Mouse (Mus musculus): Measurements from ENCODE around the gene Ank3.

- TF ChIP-seq POLR2A (IDR thresholded peaks at IDR 0.05; ENCODE audit: low read depth, low read length): no peak
- TF ChIP-seq CTCF (IDR thresholded peaks at IDR 0.05; ENCODE audit: extremely low read depth, insufficient read length, insufficient replicate concordance, low read depth, low read length): no peak
Measured at GRCm38 (mm10) chr10:69359666-69360065, 38.9 kb upstream of the Ank3 start.
